Mouse (Mus musculus) forebrain, embryonic 16.5 days (tissue): ENCODE data around the gene Tbc1d21. TPM values are rescaled to one million over a fixed set of nuclear protein-coding genes. Genes with fewer than 3 reads are reported as not detected.
A peak's percentile ranks its signal among the peaks of the same experiment; 100 is the strongest.

ENCODE experiments used
- ATAC-seq: fragments of 200-750 bp; cut with Nextera tagmentation; 2 replicates; pipeline ENCODE4 v1.8.0; 2017; ENCODE audit warnings: mild to moderate bottlenecking, moderate library complexity
- H3K27ac ChIP-seq: fragments of 300-500 bp; sonication (generic); 2 replicates; pipeline ENCODE4 v1.5.1; 2014; ENCODE audit warnings: low read length, control low read depth
- H3K27me3 ChIP-seq: fragments of 300-500 bp; sonication (generic); replicated peaks from 2 replicates; pipeline ENCODE4 v1.6.1; 2014; ENCODE audit warnings: low read length; ENCODE audit not compliant: control insufficient read depth, insufficient read depth
- H3K36me3 ChIP-seq: fragments of 300-500 bp; sonication (generic); 2 replicates; pipeline ENCODE4 v1.6.1; 2014; ENCODE audit not compliant: control insufficient read depth, insufficient read depth
- H3K4me1 ChIP-seq: fragments of 300-500 bp; sonication (generic); replicated peaks from 2 replicates; pipeline ENCODE4 v1.6.1; 2014; ENCODE audit warnings: low read length; ENCODE audit not compliant: control insufficient read depth, insufficient read depth
- H3K4me2 ChIP-seq: fragments of 300-500 bp; sonication (generic); 2 replicates; pipeline ENCODE4 v1.6.1; 2014; ENCODE audit warnings: mild to moderate bottlenecking, low read length, control low read depth
- H3K4me3 ChIP-seq: fragments of 300-500 bp; sonication (generic); replicated peaks from 2 replicates; pipeline ENCODE4 v1.5.1; 2014; ENCODE audit warnings: mild to moderate bottlenecking, low read length, control low read depth
- H3K9ac ChIP-seq: fragments of 300-500 bp; sonication (generic); replicated peaks from 2 replicates; pipeline ENCODE4 v1.6.1; 2014; ENCODE audit warnings: low read depth, low read length, control low read depth
- H3K9me3 ChIP-seq: fragments of 300-500 bp; sonication (generic); 2 replicates; pipeline ENCODE4 v1.6.1; 2016; ENCODE audit warnings: low read length; ENCODE audit not compliant: control insufficient read depth
- WGBS: fragments of 180-500 bp; shearing (Covaris S2); extraction: QIAGEN DNeasy Blood & Tissue Kit; methylation state at CpG from one replicate; pipeline ENCODE4 v1.1.7; 2014; 5-methylcytosine and 5-hydroxymethylcytosine counted together
- polyA plus RNA-seq: library from polyadenylated mRNA; unstranded; fragments of >200 nt; fragmentation: Nextera tagmentation; extraction: Ambion mirVana; gene quantifications from 2 replicates; pipeline ENCODE4 v1.2.1, GENCODE M21; 2015

The Tbc1d21 gene
- polyA plus RNA-seq, 1 experiment from 2014 or later = not detected

DNA sequence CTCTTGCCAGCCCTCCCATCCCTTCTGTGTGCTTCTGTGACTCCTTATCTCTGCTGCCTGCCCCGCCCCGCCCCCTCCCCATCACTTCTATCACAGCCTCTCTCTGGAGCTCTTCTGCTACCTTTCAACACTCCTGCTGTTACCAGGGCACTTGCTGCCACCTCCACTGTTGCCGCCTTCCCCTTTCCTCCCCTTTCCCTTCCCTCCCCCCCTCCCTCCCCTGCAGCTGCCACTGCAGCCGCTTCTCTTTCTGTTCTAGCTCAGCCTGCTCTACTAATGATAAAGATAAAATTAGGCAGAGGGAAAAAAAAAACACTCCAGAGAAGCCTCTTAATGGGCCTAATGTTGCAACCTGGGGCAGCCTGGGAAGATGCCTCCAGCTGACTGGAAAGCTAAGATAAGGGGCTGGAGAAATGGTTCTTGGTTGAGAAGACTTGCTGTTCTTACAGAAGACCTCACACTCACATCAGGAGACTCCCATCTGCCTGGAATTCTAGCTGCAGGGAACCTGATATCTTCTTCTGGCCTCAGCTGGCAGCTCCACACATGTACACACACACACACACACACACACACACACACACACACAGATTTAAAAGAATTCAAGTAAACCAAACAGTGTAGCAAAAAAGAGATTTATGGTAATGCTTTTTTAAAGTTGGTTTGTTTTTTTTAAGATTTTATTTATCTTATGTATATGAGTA lies 43.6 kb downstream of the Tbc1d21 start:
- H3K4me2 ChIP-seq = no peak overlapping the region
- WGBS = 48% methylated on average over 4 of the region's 4 CpGs
- H3K4me3 ChIP-seq = no peak overlapping the region
- H3K4me1 ChIP-seq = peaks cover 9% of the 10 kb centered on the region
- peak overlapping the region; percentile 33; the same call in 1 of the 2 replicates for H3K27ac ChIP-seq
- 0 out of 2 replicates have a peak, but pooled peaks have one; percentile 22 for ATAC-seq
- H3K9me3 ChIP-seq = no peaks in the 10 kb centered on the region
- H3K27me3 ChIP-seq = 0 out of 2 replicates have a peak, but pooled peaks cover 2% of the 10 kb centered on the region
- H3K9ac ChIP-seq = no peak overlapping the region
- H3K36me3 ChIP-seq = no peaks in the 10 kb centered on the region

DNA sequence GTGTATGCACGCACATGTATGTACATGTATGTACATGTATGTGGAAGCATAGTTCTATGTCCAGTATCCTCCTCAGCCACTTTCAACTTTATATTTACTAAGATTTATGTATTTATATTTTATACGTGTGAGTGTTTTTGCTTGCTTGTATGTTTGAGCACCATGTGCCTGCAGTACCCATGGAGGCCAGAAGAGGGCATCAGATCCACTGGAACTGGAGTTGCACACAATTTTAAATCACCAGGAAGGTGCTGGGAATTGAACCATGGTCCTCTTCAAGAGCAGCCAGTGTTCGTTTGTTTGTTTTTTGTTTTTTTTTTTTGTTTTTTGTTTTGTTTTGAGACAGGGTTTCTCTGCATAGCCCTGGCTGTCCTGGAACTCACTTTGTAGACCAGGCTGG lies 48.6 kb downstream of the Tbc1d21 start:
- H3K27ac ChIP-seq = no peak overlapping the region
- H3K9ac ChIP-seq = no peak overlapping the region
- 96% methylated on average over 3 of the region's 3 CpGs for WGBS
- ATAC-seq = no peak
- H3K27me3 ChIP-seq = 0 out of 2 replicates have a peak, but pooled peaks cover 2% of the 10 kb centered on the region
- no peak overlapping the region for H3K4me2 ChIP-seq
- H3K4me3 ChIP-seq = no peak overlapping the region
- peaks cover 11% of the 10 kb centered on the region for H3K4me1 ChIP-seq
- H3K9me3 ChIP-seq = no peaks in the 10 kb centered on the region
- no peaks in the 10 kb centered on the region for H3K36me3 ChIP-seq

DNA sequence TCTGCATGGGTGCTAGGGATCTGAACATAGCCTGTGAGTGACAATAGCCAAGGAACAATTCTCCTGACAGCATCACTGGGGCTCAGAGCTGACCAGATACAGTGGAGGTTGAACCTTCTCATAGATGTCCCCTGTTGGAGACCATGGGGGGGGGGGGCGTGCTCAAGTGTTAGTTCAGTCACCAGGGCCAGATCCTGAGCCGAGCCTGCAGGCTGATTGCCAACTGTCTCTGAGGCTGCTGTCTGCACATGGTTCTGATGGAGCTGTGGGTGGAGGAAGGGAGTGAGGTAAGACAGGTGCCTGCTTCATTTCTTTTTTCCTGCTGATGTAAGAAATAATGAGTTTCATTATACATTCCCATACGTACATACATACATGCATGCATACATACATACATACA lies 51.9 kb downstream of the Tbc1d21 start:
- peaks cover 26% of the 10 kb centered on the region for H3K4me1 ChIP-seq
- 67% methylated on average over 3 of the region's 3 CpGs for WGBS
- H3K4me2 ChIP-seq = no peak overlapping the region
- no peak overlapping the region for H3K27ac ChIP-seq
- no peak overlapping the region for H3K9ac ChIP-seq
- H3K9me3 ChIP-seq = no peaks in the 10 kb centered on the region
- H3K27me3 ChIP-seq = 0 out of 2 replicates have a peak, but pooled peaks cover 2% of the 10 kb centered on the region
- H3K36me3 ChIP-seq = no peaks in the 10 kb centered on the region
- no peak for ATAC-seq
- H3K4me3 ChIP-seq = no peak overlapping the region

DNA sequence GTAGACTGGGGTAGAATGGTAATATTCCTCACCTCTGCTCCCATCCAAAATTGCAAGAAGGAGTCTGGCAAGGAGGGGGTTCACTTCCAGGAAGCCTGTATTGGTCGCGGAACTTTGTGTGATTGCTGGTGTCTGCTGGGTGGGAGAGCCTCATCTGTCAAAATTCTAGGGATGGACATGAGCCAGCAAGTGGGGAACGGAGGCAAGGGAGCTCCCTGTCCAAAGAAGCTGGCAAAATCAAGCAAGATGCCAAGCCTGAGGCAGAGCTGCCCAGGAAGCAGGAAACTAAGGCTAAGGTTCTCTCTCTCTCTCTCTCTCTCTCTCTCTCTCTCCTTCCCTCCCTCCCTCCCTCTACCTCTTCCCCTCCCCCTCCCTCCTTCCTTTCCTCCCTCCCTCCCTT lies 52.9 kb downstream of the Tbc1d21 start:
- Histone ChIP-seq H3K9me3 (no peaks in the 10 kb centered on the region), H3K27me3 (peaks cover 4% of the 10 kb centered on the region; the same call in 1 of the 2 replicates), H3K36me3 (no peaks in the 10 kb centered on the region), H3K27ac (no peak overlapping the region), H3K4me3 (no peak overlapping the region), H3K4me2 (no peak overlapping the region), H3K9ac (no peak overlapping the region), H3K4me1 (peaks cover 34% of the 10 kb centered on the region)
- 51% methylated on average over 3 of the region's 3 CpGs for WGBS
- no peak for ATAC-seq

DNA sequence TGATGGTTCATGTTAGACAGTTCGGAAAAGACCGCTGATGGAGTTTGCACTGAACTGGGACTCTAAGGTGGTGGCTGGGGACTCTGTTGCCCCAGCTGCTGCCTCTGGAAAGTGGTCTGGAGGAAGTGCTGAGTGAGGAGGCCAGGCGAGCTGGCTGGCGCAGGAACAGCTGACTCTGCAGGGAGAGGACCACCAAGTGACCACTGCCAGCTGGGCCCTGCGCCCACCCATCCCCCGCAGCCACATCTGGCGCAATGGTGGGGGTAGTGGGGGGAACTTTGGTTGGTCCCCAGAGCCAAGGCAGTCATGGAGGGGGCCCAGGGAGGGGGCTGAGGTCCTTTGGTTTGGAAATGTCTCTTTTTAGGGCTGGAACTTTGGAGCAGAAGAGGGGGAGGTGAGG lies 53.5 kb downstream of the Tbc1d21 start:
- H3K9ac ChIP-seq = no peak overlapping the region
- H3K27me3 ChIP-seq = peaks cover 4% of the 10 kb centered on the region; the same call in 1 of the 2 replicates
- no peak for ATAC-seq
- H3K4me2 ChIP-seq = no peak overlapping the region
- 85% methylated on average over 7 of the region's 7 CpGs for WGBS
- no peak overlapping the region for H3K4me3 ChIP-seq
- H3K27ac ChIP-seq = no peak overlapping the region
- no peaks in the 10 kb centered on the region for H3K36me3 ChIP-seq
- H3K4me1 ChIP-seq = peaks cover 40% of the 10 kb centered on the region
- H3K9me3 ChIP-seq = no peaks in the 10 kb centered on the region

DNA sequence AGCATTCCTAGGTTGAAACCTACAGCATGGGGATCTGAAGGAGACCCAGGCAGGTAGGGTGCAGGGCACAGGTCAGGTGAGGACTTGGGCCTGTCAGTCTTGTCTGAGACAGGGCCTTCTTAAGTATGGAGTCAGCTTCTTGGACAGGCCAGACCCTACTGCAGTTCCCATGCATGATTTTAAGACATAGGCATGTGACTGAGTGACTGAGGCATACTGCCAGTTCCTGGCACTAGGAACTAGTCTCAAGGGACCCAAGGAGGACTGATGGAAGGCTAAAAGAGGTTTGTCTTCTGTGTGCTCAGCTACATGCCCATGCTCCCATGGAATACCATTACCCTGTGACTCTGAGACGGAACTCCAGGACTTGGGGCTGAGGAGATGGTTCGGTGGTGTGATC lies 54.4 kb downstream of the Tbc1d21 start:
- WGBS = 87% methylated on average over 2 of the region's 2 CpGs
- peak overlapping the region; percentile 78 for H3K27ac ChIP-seq
- H3K36me3 ChIP-seq = no peaks in the 10 kb centered on the region
- no peak overlapping the region for H3K9ac ChIP-seq
- H3K9me3 ChIP-seq = no peaks in the 10 kb centered on the region
- H3K4me1 ChIP-seq = peaks cover 40% of the 10 kb centered on the region
- H3K4me2 ChIP-seq = no peak overlapping the region
- no peak for ATAC-seq
- peaks cover 8% of the 10 kb centered on the region; the same call in 1 of the 2 replicates for H3K27me3 ChIP-seq
- H3K4me3 ChIP-seq = no peak overlapping the region

DNA sequence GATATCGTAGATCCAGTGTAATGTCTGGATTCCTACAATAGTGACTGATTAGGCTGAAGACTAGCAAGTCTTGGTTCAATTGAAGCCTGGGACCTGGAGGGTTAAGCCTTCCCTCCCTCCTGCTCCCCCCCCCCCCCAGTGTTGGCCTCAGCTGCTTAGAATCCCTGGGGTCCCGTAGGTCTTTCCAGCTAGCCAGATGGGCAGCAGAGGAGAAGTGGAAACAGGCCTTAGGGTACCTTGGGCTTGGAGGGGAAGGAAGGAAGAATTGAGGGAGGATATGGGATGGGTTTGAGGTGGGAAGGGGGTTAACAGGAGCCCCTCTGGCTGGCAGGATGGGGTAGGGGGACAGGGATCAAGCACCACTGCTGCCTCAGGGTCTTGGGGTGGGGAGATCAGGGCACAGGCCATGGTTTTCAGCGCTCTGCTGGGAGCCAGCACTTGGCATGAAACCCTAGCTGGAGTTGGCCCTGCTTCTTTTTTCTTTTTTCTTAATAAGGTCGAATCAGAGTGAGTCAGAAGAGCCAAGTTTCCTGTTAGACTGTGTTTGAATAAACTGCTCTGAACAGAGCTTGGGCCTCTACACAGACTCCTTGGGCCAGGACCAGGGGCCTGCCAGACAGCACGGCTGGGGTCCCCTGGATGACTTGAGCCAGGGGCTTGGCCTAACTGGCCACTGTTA lies 55.4 kb downstream of the Tbc1d21 start:
- H3K9ac ChIP-seq = no peak overlapping the region
- 28% methylated on average over 5 of the region's 5 CpGs for WGBS
- ATAC-seq = peak; percentile 76

DNA sequence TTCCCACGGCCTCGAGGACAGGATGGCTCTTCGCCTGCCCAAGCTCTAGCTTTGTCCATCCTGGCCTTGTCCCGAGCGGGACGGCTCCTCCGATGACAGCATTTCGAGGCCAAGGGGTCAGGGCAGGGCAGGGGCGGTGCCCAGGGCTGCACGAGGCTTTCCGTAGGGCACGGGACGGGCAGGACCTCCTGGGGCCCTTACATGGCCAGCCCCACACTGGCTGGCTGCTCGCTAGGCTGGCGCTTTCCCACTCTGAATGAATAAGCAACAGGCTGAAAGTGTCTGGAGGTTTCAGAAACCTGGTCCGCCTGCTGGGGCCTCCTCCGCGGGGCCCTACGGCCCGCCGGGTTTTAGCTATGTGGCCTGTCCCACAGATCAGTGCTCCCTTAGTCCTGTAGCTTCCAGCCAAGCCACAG lies 57.3 kb downstream of the Tbc1d21 start, which contains the start of gene Loxl1:
Gene Loxl1 (minus strand): TSS at position 243 of the 416 bp plus-strand sequence.
- Histone ChIP-seq H3K9ac (peak within 1 kb of the TSS; percentile 61), H3K27me3 (peaks cover 8% of the 10 kb centered on the region; the same call in 1 of the 2 replicates), H3K9me3 (no peaks in the 10 kb centered on the region), H3K4me3 (peak within 1 kb of the TSS; percentile 46), H3K36me3 (no peaks in the 10 kb centered on the region), H3K27ac (peak within 1 kb of the TSS; percentile 65), H3K4me1 (peaks cover 58% of the 10 kb centered on the region), H3K4me2 (peak within 1 kb of the TSS; percentile 50)
- ATAC-seq = peak; percentile 47
- 1% methylated on average over 21 of the region's 21 CpGs for WGBS

More for the DNA sequence above, 55.4 kb downstream of the Tbc1d21 start:
- Histone ChIP-seq H3K4me3 (no peak overlapping the region), H3K4me1 (peaks cover 46% of the 10 kb centered on the region), H3K36me3 (no peaks in the 10 kb centered on the region), H3K4me2 (no peak overlapping the region), H3K27me3 (peaks cover 8% of the 10 kb centered on the region; the same call in 1 of the 2 replicates), H3K27ac (peak overlapping the region; percentile 78), H3K9me3 (no peaks in the 10 kb centered on the region)

DNA sequence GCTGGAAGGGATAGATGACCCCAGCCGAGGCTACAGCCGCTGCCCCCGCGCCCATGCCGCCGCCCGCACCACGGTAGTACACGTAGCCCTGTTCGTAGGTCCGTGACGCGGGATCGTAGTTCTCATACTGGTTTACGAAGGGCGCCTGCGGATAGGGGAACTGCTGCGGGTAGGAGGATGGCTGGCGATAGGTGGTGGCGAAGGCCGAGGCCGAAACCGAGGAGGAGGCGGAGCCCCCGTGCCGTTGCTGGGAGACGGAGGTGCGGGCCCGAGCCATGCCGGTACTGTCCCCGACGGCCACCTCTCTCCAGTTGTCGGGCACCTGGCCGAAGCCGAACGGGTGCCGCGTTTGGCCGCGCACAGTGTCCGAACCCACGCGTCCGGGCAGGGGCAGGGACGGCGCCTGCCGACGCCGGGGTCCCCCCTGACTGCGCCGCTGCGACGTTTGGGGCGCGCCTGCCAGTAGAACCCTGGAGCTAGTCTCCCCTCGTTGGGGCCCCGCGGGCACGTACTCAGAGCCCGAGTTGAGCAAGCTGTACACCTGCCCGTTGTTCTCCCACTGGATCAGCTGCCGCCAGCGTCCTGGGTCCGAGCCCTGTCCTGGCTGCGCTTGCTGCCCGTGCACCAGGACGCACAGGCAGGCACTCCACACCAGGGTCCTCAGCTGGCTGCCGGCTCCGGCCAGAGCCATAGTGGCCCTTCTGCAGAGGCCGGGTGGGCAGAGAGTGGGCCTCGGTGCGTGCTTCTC lies 57.9 kb downstream of the Tbc1d21 start:
- peaks cover 8% of the 10 kb centered on the region; the same call in 1 of the 2 replicates for H3K27me3 ChIP-seq
- 1% methylated on average over 72 of the region's 72 CpGs for WGBS
- peak overlapping the region; percentile 46 for H3K4me3 ChIP-seq
- peaks cover 63% of the 10 kb centered on the region for H3K4me1 ChIP-seq
- no peak; the same call in 1 of the 2 replicates for ATAC-seq
- H3K27ac ChIP-seq = peak overlapping the region; percentile 65
- no peaks in the 10 kb centered on the region for H3K36me3 ChIP-seq
- H3K4me2 ChIP-seq = peak overlapping the region; percentile 50
- no peaks in the 10 kb centered on the region for H3K9me3 ChIP-seq
- peak overlapping the region; percentile 61 for H3K9ac ChIP-seq
